Mouse (Mus musculus) erythroid progenitor cell, adult 5-6 weeks (primary cell): ENCODE results near the gene Xlr4b. TPM values are rescaled to one million over a fixed set of nuclear protein-coding genes. Genes with fewer than 3 reads are reported as not detected.
"Not testable (repeated sequence)": the region's sequence is repeated elsewhere in the genome, so short reads cannot be mapped to it uniquely, and the experiment has no call there.

ENCODE experiments used
- ATAC-seq: replicated peaks from 2 replicates; pipeline ENCODE4 v1.8.0; 2016; ENCODE audit warnings: moderate number of reproducible peaks, mild to moderate bottlenecking, moderate TSS enrichment, inconsistent platforms; ENCODE audit not compliant: poor library complexity, low FRiP score, severe bottlenecking
- total RNA-seq, 2 experiments: library from RNA; stranded (forward) in 1 of 2; stranded (reverse) in 1 of 2; fragments of 150-400 nt in 1 of 2; fragments of 186-747, 209-891 nt in 1 of 2; gene quantifications; 2 replicates each; pipeline versions ENCODE4 v1.2.3 to v1.2.4; 2015 to 2017; ENCODE audit warnings: low replicate concordance in 2 of 2

The Xlr4b gene
- 2.9 and 10.8 TPM in 2 replicates for total RNA-seq (2015; ENCODE audit: low replicate concordance)
- 5.5 TPM in 1 of 2 replicates, not detected in the other for total RNA-seq (2017; ENCODE audit: low replicate concordance)

DNA sequence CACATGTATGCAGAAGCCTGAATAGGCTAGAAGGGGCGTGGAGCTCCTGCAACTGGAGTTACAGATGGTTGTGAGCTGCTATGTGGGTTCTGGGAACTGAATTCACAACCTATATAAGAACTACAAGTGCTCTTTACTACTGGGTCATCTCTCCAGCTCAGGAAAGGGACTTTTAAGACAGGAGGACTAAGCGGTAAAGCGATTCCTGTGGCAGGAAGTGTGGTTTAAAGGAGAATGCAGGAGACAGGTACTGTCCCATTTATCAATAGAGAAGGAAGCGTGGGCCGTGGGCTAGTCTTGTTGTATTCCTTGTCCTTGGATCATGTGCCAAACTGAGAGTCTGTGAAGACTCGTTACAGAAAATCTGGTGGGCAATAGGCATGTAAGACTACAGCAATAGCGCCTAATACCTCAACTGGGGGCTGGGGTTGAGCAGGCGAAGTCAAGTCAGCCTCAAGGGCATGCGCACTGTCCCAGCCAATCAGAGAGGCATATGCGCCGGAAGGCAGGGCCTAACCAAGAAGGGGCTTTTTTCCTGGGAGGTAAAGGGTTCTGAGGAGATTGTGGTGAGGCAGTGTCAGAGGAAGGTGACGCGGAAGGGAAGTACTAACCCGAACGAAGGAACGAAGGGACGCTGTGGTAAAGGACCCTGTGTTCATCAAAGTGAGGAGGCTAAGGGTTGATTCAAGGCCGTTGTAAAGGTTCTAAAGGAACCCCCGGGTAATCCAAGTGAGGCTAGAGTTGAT is at the start of gene Xlr4b:
Gene Xlr4b, plus strand, starts transcription at position 515 of the 746 bp plus-strand sequence.
- not testable (repeated sequence) for ATAC-seq

DNA sequence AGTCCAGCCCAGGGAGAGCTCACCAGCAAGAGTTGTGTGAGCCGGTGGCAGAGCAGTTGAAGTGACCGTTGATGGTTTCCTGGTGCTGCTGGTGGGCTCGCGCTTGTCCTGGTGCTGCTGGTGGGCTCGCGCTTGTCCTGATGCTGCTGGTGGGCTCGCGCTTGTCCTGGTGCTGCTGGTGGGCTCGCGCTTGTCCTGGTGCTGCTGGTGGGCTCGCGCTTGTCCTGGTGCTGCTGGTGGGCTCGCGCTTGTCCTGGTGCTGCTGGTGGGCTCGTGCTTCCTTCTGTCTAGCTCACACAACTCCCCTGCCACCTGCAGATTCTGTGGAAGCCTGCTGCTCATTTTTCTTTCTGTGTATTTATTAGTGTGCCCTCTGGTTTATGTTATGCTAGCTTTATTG is 37.2 kb upstream of the Xlr4b start, which contains the start of gene Spin2d:
Gene Spin2d, minus strand, starts transcription at position 101 of the 400 bp plus-strand sequence.
- not testable (repeated sequence) for ATAC-seq

DNA sequence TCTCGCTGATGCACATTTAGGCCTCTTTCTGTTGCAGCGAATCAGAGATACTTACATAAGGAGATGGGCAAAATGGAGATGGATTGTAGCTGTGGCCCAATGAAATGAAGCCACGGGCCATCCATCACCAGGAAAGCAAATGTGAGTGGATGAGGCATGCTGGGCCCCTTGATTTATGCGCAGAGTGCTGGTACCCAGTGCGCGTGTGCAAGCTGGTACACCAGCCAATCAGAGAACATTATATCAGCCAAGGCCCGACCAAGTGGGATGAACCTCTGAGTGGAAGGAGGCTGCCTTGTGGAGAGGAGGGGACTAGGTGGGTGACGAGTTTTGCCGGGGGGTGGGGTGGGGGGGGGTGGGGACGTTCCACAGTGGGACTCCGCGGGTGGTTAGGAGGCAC is 22.2 kb upstream of the Xlr4b start, which contains the start of gene Xlr3b:
Gene Xlr3b, plus strand, starts transcription at position 274 of the 400 bp plus-strand sequence.
- not testable (repeated sequence) for ATAC-seq

DNA sequence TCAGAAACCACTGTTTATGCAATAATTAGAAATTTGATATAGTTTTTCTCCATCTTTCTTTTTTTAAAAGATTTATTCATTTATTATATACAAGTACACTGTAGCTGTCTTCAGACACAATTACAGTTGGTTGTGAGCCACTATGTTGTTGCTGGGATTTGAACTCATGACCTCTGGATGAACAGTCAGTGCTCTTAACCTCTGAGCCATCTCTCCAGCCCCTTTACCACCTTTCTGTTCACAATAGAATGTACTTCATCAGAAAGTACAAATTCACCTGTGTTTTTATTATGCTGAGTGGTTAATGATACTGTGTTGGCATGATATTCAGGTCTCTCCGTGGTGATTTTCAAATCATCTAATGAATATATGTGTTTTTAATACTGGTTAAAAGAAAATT is 11.2 kb downstream of the Xlr4b start:
- no peak for ATAC-seq

DNA sequence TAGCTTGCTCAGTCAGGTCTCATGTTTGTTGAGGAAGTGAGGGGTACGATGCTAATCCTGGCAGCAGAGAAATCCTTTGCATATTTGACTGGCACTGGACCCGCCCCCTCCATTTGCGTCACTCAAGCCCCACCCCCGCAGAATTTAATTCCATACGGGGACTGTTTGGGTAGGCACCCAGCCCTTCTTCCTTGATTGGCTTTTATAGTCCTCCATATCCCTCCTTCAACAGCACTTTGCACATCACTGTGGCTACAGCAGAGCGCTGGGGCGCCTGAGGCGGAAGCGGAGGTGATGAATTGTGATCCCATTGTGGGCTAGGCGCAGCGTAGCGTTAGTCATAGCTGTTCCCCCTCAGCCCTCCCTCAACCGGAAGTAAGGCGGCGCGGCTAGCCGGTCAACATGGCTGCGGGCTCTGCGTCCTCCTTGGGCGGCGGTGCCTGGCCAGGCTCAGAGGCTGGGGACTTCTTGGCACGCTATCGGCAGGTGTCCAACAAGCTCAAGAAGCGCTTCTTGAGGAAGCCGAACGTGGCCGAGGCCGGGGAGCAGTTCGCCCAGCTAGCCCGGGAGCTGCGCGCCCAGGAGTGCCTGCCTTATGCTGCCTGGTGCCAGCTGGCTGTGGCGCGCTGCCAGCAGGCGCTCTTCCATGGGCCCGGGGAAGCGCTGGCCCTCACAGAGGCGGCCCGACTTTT is 13.9 kb downstream of the Xlr4b start, which contains the start of gene F8a:
Gene F8a, plus strand, starts transcription at position 378 of the 692 bp plus-strand sequence.
- peak; percentile 98 for ATAC-seq

DNA sequence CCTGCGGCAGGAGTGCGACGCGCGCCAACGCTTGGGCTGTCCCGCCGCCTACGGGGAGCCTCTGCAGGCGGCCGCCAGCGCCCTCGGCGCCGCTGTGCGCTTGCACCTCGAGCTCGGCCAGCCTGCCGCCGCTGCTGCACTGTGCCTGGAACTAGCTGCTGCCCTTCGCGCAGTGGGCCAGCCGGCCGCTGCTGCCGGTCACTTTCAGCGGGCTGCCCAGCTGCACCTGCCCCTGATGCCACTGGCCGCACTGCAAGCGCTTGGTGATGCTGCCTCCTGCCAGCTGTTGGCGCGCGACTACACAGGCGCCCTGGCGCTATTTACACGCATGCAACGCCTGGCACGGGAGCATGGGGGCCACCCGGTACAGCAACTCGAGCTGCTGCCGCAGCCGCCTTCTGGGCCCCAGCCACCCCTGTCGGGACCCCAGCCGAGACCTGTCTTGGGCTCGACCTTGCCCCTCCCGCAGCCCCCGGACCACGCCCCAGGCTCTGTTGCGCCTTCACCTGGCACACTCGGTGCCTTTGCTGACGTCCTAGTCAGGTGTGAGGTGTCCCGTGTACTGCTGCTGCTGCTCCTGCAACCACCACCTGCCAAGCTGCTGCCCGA is 14.6 kb downstream of the Xlr4b start:
- 0 out of 2 replicates have a peak, but pooled peaks have one; percentile 30 for ATAC-seq

DNA sequence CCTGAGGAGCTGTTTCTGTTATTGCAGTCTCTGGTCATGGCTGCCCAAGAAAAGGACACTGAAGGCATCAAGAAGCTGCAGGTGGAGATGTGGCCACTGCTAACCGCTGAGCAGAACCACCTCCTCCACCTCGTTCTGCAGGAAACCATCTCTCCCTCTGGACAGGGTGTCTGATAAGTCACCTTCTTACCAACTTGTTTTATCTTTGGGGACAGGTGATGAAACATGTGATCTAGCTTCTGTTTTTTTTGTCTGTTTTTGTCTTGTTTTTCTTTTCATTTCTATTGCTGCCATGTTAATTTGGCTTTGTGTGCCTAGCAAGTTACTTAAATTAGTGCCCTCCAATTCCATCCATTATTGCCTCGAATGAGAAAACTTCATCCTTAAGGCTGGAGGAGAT is 15.2 kb downstream of the Xlr4b start:
- ATAC-seq: no peak

DNA sequence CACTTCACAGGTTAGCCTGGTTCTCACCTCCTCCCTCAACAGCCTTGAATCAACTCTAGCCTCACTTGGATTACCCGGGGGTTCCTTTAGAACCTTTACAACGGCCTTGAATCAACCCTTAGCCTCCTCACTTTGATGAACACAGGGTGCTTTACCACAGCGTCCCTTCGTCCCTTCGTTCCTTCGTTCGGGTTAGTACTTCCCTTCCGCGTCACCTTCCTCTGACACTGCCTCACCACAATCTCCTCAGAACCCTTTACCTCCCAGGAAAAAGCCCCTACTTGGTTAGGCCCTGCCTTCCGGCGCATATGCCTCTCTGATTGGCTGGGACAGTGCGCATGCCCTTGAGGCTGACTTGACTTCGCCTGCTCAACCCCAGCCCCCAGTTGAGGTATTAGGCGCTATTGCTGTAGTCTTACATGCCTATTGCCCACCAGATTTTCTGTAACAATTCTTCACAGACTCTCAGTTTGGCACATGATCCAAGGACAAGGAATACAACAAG is 28.7 kb downstream of the Xlr4b start, which contains the start of gene Xlr4c:
Gene Xlr4c, minus strand, starts transcription at position 310 of the 505 bp plus-strand sequence.
- ATAC-seq: not testable (repeated sequence)

DNA sequence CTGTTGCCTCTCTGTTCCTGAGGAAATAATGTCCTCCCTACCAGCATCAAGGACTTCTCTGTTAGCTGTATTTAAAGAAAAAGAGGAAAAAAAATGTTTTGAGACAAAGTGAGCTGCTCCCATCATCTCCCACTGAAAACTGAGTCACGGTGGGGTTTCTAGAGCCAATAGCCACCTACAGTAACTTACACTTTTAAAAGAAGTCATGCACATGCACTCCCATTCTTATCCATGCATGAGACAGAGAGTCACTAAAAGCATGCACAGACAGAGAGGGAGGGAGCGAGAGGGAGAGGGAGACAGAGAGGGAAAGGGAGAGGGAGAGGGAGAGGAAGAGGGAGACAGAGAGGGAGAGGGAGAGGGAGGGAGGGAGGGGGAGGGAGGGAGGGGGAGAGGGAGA is 48.3 kb downstream of the Xlr4b start:
- ATAC-seq: not testable (repeated sequence)

DNA sequence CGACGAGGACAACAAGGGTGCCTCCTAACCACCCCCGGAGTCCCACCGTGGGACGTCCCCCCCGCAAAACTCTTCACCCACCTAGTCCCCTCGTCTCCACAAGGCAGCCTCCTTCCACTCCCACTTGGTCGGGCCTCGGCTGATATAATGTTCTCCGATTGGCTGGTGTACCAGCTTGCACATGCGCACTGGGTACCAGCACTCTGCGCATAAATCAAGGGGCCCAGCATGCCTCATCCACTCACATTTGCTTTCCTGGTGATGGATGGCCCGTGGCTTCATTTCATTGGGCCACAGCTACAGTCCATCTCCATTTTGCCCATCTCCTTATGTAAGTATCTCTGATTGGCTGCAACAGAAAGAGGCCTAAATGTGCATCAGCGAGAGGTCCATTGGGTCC is 51.1 kb downstream of the Xlr4b start, which contains the start of gene Xlr3c:
Gene Xlr3c, minus strand, starts transcription at position 121 of the 400 bp plus-strand sequence.
- not testable (repeated sequence) for ATAC-seq

Other genes with a start within 250 kb of the Xlr4b start
- gene Zfp185, start 227.0 kb upstream of the Xlr4b start, total RNA-seq (2015; ENCODE audit: low replicate concordance): not detected in 2 replicates
- not detected in 2 replicates for gene Zfp185, start 227.0 kb upstream of the Xlr4b start, total RNA-seq (2017; ENCODE audit: low replicate concordance)
- not detected in 2 replicates for gene Pnma5, start 177.2 kb upstream of the Xlr4b start, total RNA-seq (2015; ENCODE audit: low replicate concordance)
- not detected in 2 replicates for gene Pnma5, start 177.2 kb upstream of the Xlr4b start, total RNA-seq (2017; ENCODE audit: low replicate concordance)
- not detected in 2 replicates for gene Pnma3, start 149.5 kb upstream of the Xlr4b start, total RNA-seq (2015; ENCODE audit: low replicate concordance)
- not detected in 2 replicates for gene Pnma3, start 149.5 kb upstream of the Xlr4b start, total RNA-seq (2017; ENCODE audit: low replicate concordance)
- 2.9 and 12.2 TPM in 2 replicates for gene Xlr4a, start 131.9 kb upstream of the Xlr4b start, total RNA-seq (2015; ENCODE audit: low replicate concordance)
- 2.3 TPM in 1 of 2 replicates, not detected in the other for gene Xlr4a, start 131.9 kb upstream of the Xlr4b start, total RNA-seq (2017; ENCODE audit: low replicate concordance)
- gene Xlr3a, start 117.2 kb upstream of the Xlr4b start, total RNA-seq (2015; ENCODE audit: low replicate concordance): not detected in 2 replicates
- not detected in 2 replicates for gene Xlr3a, start 117.2 kb upstream of the Xlr4b start, total RNA-seq (2017; ENCODE audit: low replicate concordance)
- gene Gm14685, start 97.3 kb upstream of the Xlr4b start, total RNA-seq (2015; ENCODE audit: low replicate concordance): not detected in 2 replicates
- gene Gm14685, start 97.3 kb upstream of the Xlr4b start, total RNA-seq (2017; ENCODE audit: low replicate concordance): not detected in 2 replicates
- not detected in 2 replicates for gene Xlr5b, start 65.5 kb upstream of the Xlr4b start, total RNA-seq (2015; ENCODE audit: low replicate concordance)
- not detected in 2 replicates for gene Xlr5b, start 65.5 kb upstream of the Xlr4b start, total RNA-seq (2017; ENCODE audit: low replicate concordance)
- not detected in 2 replicates for gene DXBay18, start 64.9 kb upstream of the Xlr4b start, total RNA-seq (2015; ENCODE audit: low replicate concordance)
- gene DXBay18, start 64.9 kb upstream of the Xlr4b start, total RNA-seq (2017; ENCODE audit: low replicate concordance): not detected in 2 replicates
- gene Spin2d, start 37.3 kb upstream of the Xlr4b start, total RNA-seq (2015; ENCODE audit: low replicate concordance): not detected in 2 replicates
- gene Spin2d, start 37.3 kb upstream of the Xlr4b start, total RNA-seq (2017; ENCODE audit: low replicate concordance): not detected in 2 replicates
- not detected in 2 replicates for gene Xlr3b, start 22.1 kb upstream of the Xlr4b start, total RNA-seq (2015; ENCODE audit: low replicate concordance)
- 1.4 TPM in 1 of 2 replicates, not detected in the other for gene Xlr3b, start 22.1 kb upstream of the Xlr4b start, total RNA-seq (2017; ENCODE audit: low replicate concordance)
- gene F8a, start 14.0 kb downstream of the Xlr4b start, total RNA-seq (2015; ENCODE audit: low replicate concordance): 1.7 and 1.8 TPM in 2 replicates
- 1.3 TPM in 2 replicates for gene F8a, start 14.0 kb downstream of the Xlr4b start, total RNA-seq (2017; ENCODE audit: low replicate concordance)
- gene Xlr4c, start 28.8 kb downstream of the Xlr4b start, total RNA-seq (2015; ENCODE audit: low replicate concordance): 7.1 TPM in 1 of 2 replicates, not detected in the other
- 14.4 TPM in 1 of 2 replicates, not detected in the other for gene Xlr4c, start 28.8 kb downstream of the Xlr4b start, total RNA-seq (2017; ENCODE audit: low replicate concordance)
- not detected in 2 replicates for gene Xlr3c, start 51.1 kb downstream of the Xlr4b start, total RNA-seq (2015; ENCODE audit: low replicate concordance)
- not detected in 2 replicates for gene Xlr3c, start 51.1 kb downstream of the Xlr4b start, total RNA-seq (2017; ENCODE audit: low replicate concordance)
- gene Xlr5a, start 78.6 kb downstream of the Xlr4b start, total RNA-seq (2015; ENCODE audit: low replicate concordance): not detected in 2 replicates
- not detected in 2 replicates for gene Xlr5a, start 78.6 kb downstream of the Xlr4b start, total RNA-seq (2017; ENCODE audit: low replicate concordance)
- gene Xlr5c, start 78.6 kb downstream of the Xlr4b start, total RNA-seq (2015; ENCODE audit: low replicate concordance): not detected in 2 replicates
- not detected in 2 replicates for gene Xlr5c, start 78.6 kb downstream of the Xlr4b start, total RNA-seq (2017; ENCODE audit: low replicate concordance)
- not detected in 2 replicates for gene Gm45015, start 122.5 kb downstream of the Xlr4b start, total RNA-seq (2015; ENCODE audit: low replicate concordance)
- not detected in 2 replicates for gene Gm45015, start 122.5 kb downstream of the Xlr4b start, total RNA-seq (2017; ENCODE audit: low replicate concordance)
- 0.42 and 2.9 TPM in 2 replicates for gene Zfp275, start 128.3 kb downstream of the Xlr4b start, total RNA-seq (2015; ENCODE audit: low replicate concordance)
- gene Zfp275, start 128.3 kb downstream of the Xlr4b start, total RNA-seq (2017; ENCODE audit: low replicate concordance): 0.51 and 0.61 TPM in 2 replicates
- gene Gm18336, start 184.4 kb downstream of the Xlr4b start, total RNA-seq (2015; ENCODE audit: low replicate concordance): not detected in 2 replicates
- not detected in 2 replicates for gene Gm18336, start 184.4 kb downstream of the Xlr4b start, total RNA-seq (2017; ENCODE audit: low replicate concordance)
- not detected in 2 replicates for gene Zfp92, start 196.8 kb downstream of the Xlr4b start, total RNA-seq (2015; ENCODE audit: low replicate concordance)
- not detected in 2 replicates for gene Zfp92, start 196.8 kb downstream of the Xlr4b start, total RNA-seq (2017; ENCODE audit: low replicate concordance)
- not detected in 2 replicates for gene Trex2, start 221.0 kb downstream of the Xlr4b start, total RNA-seq (2015; ENCODE audit: low replicate concordance)
- gene Trex2, start 221.0 kb downstream of the Xlr4b start, total RNA-seq (2017; ENCODE audit: low replicate concordance): not detected in 2 replicates
- 9.2 and 13.0 TPM in 2 replicates for gene Haus7, start 244.7 kb downstream of the Xlr4b start, total RNA-seq (2015; ENCODE audit: low replicate concordance)
- gene Haus7, start 244.7 kb downstream of the Xlr4b start, total RNA-seq (2017; ENCODE audit: low replicate concordance): 8.0 and 14.1 TPM in 2 replicates